Mouse (Mus musculus): ENCODE measurements around the gene Gpr108.

- TF ChIP-seq POLR2A (IDR thresholded peaks at IDR 0.05; ENCODE audit: low read depth, low read length): no peak
- no peak for TF ChIP-seq CTCF (IDR thresholded peaks at IDR 0.05; ENCODE audit: extremely low read depth, insufficient read length, insufficient replicate concordance, low read depth, low read length)
These were observed 47.7 kb upstream of the Gpr108 start for GRCm38 (mm10) chr17:57295935-57296334.
